Mouse (Mus musculus) adrenal gland, postnatal 14 days (tissue): ENCODE results near the gene Ddx58. TPM values are rescaled to one million over a fixed set of nuclear protein-coding genes. Genes with fewer than 3 reads are reported as not detected.

Experiments
- DNase-seq: peaks from one replicate; pipeline ENCODE4 v3.0.0; 2021; ENCODE audit warnings: mixed read lengths
- long read RNA-seq, 2 experiments: library from polyadenylated mRNA; stranded (forward); transcript quantifications; one replicate each; pipeline ENCODE4 v2.0.0; 2021
- total RNA-seq: library from RNA; stranded (reverse); gene quantifications from 2 replicates; pipeline ENCODE4 v1.2.3, GENCODE M21; 2021

Ddx58 gene
- 18.3 and 23.4 TPM in 2 replicates for total RNA-seq
- long read RNA-seq, experiment 1, transcript Ddx58-201 (18 exons, 3,874 nt): major isoform, 12 of 17 reads
- long read RNA-seq, experiment 1, partial matches to known transcripts: 3 of 17 reads
- long read RNA-seq, experiment 1, other reads (novel, unspliced or antisense): 2 of 17 reads
- long read RNA-seq, experiment 2, transcript Ddx58-201 (18 exons, 3,874 nt): major isoform, 8 of 12 reads
- long read RNA-seq, experiment 2, partial matches to known transcripts: 4 of 12 reads
- long read RNA-seq, experiment 2, other reads (novel, unspliced or antisense): 0 of 12 reads

GRCm38 (mm10) chr4:40239409-40240271 lies at the start of gene Ddx58:
Gene Ddx58, minus strand, starts transcription at chr4:40239828.
- peak; percentile 65 for DNase-seq

- DNase-seq: no peak
Observed at GRCm38 (mm10) chr4:40289046-40289445, 49.4 kb upstream of the Ddx58 start.

GRCm38 (mm10) chr4:40287415-40287814 lies 47.8 kb upstream of the Ddx58 start:
- DNase-seq: no peak

GRCm38 (mm10) chr4:40285582-40285981 lies 46.0 kb upstream of the Ddx58 start:
- peak; percentile 84 for DNase-seq

- peak; percentile 98 for DNase-seq
Observed at GRCm38 (mm10) chr4:40279276-40279900, 39.8 kb upstream of the Ddx58 start, which contains the start of gene Ndufb6. Gene Ndufb6, minus strand, starts transcription at chr4:40279421.

GRCm38 (mm10) chr4:40278880-40279275 lies 39.2 kb upstream of the Ddx58 start:
- DNase-seq: no peak

GRCm38 (mm10) chr4:40269430-40270032 lies 29.9 kb upstream of the Ddx58 start, which contains the start of the genes Smim27 and Topors:
Gene Smim27, plus strand, starts transcription at chr4:40269579.
Gene Topors, minus strand, starts transcription at chr4:40269850.
- DNase-seq: peak; percentile 98

GRCm38 (mm10) chr4:40268835-40269234 lies 29.2 kb upstream of the Ddx58 start:
- peak; percentile 48 for DNase-seq

GRCm38 (mm10) chr4:40268204-40268813 lies 28.7 kb upstream of the Ddx58 start:
- DNase-seq: peak; percentile 97

- DNase-seq: peak; percentile 31
Observed at GRCm38 (mm10) chr4:40267681-40268080, 28.1 kb upstream of the Ddx58 start.

GRCm38 (mm10) chr4:40264321-40264720 lies 24.7 kb upstream of the Ddx58 start:
- DNase-seq: no peak

- no peak for DNase-seq
Observed at GRCm38 (mm10) chr4:40254385-40255103, 14.9 kb upstream of the Ddx58 start.

GRCm38 (mm10) chr4:40253766-40254165 lies 14.1 kb upstream of the Ddx58 start:
- no peak for DNase-seq

- no peak for DNase-seq
Observed at GRCm38 (mm10) chr4:40250984-40251383, 11.4 kb upstream of the Ddx58 start.

GRCm38 (mm10) chr4:40244035-40244434 lies 4.4 kb upstream of the Ddx58 start:
- DNase-seq: no peak

- no peak for DNase-seq
Observed at GRCm38 (mm10) chr4:40243006-40243405, 3.4 kb upstream of the Ddx58 start.

- no peak for DNase-seq
Observed at GRCm38 (mm10) chr4:40241928-40242327, 2.3 kb upstream of the Ddx58 start.

GRCm38 (mm10) chr4:40240272-40240744 lies 680 bp upstream of the Ddx58 start:
- DNase-seq: peak; percentile 14

- peak; percentile 88 for DNase-seq
Observed at GRCm38 (mm10) chr4:40238483-40239408, 882 bp downstream of the Ddx58 start.

- DNase-seq: no peak
Observed at GRCm38 (mm10) chr4:40236829-40237228, 2.8 kb downstream of the Ddx58 start.
